Mouse (Mus musculus) forebrain, embryonic 14.5 days (tissue): ENCODE measurements around the gene Gm49393. TPM values are rescaled to one million over a fixed set of nuclear protein-coding genes. Genes with fewer than 3 reads are reported as not detected.

ENCODE experiments used
- ATAC-seq: fragments of 200-750 bp; cut with Nextera tagmentation; 2 replicates; pipeline ENCODE4 v1.8.0; 2017; ENCODE audit warnings: mild to moderate bottlenecking, moderate library complexity
- DNase-seq: peaks from one replicate; pipeline ENCODE4 v3.0.0-alpha.2; 2015; ENCODE audit warnings: low spot score
- H3K27ac ChIP-seq: fragments of 300-500 bp; sonication (generic); 2 replicates; pipeline ENCODE4 v1.5.1; 2014; ENCODE audit warnings: low read depth, mild to moderate bottlenecking, control low read depth, low read length, moderate library complexity
- H3K27me3 ChIP-seq: fragments of 300-500 bp; sonication (generic); replicated peaks from 2 replicates; pipeline ENCODE4 v1.6.1; 2014; ENCODE audit warnings: low read length, control low read depth, mixed read lengths; ENCODE audit not compliant: control insufficient read depth, insufficient read depth
- H3K36me3 ChIP-seq: fragments of 300-500 bp; sonication (generic); 2 replicates; pipeline ENCODE4 v1.6.1; 2014; ENCODE audit warnings: low read length, control low read depth; ENCODE audit not compliant: control insufficient read depth, insufficient read depth
- H3K4me1 ChIP-seq: fragments of 300-500 bp; sonication (generic); 2 replicates; pipeline ENCODE4 v1.6.1; 2014; ENCODE audit warnings: antibody characterized with exemption, low read length, control low read depth; ENCODE audit not compliant: control insufficient read depth, insufficient read depth
- H3K4me2 ChIP-seq: fragments of 300-500 bp; sonication (generic); 2 replicates; pipeline ENCODE4 v1.6.1; 2014; ENCODE audit warnings: mild to moderate bottlenecking, control low read depth, low read length
- H3K4me3 ChIP-seq: fragments of 300-500 bp; sonication (generic); 2 replicates; pipeline ENCODE4 v1.5.1; 2014; ENCODE audit warnings: low read depth, low read length, control low read depth
- H3K9ac ChIP-seq: fragments of 300-500 bp; sonication (generic); 2 replicates; pipeline ENCODE4 v1.6.1; 2014; ENCODE audit warnings: mild to moderate bottlenecking, low read length, control low read depth, moderate library complexity
- H3K9me3 ChIP-seq: fragments of 300-500 bp; sonication (generic); replicated peaks from 2 replicates; pipeline ENCODE4 v1.6.1; 2016; ENCODE audit warnings: low read length, control low read depth, mixed read lengths; ENCODE audit not compliant: control insufficient read depth
- WGBS: fragments of 180-500 bp; shearing (Covaris S2); extraction: QIAGEN DNeasy Blood & Tissue Kit; methylation state at CpG from one replicate; pipeline ENCODE4 v1.1.7; 2014; 5-methylcytosine and 5-hydroxymethylcytosine counted together
- polyA plus RNA-seq: library from polyadenylated mRNA; unstranded; fragments of >200 nt; fragmentation: Nextera tagmentation; extraction: Ambion mirVana; gene quantifications from 2 replicates; pipeline ENCODE4 v1.2.1, GENCODE M21; 2014

The Gm49393 gene
- polyA plus RNA-seq, 1 experiment from 2014 or later = not detected

- no peak overlapping the region for H3K27ac ChIP-seq
- no peaks in the 10 kb centered on the region for H3K27me3 ChIP-seq
- no peaks in the 10 kb centered on the region for H3K9me3 ChIP-seq
- H3K4me1 ChIP-seq = no peaks in the 10 kb centered on the region
- no peak for ATAC-seq
- DNase-seq = no peak
- H3K4me2 ChIP-seq = no peak overlapping the region
- H3K4me3 ChIP-seq = no peak overlapping the region
- no peak overlapping the region for H3K9ac ChIP-seq
- no peaks in the 10 kb centered on the region for H3K36me3 ChIP-seq
Measured at GRCm38 (mm10) chr13:60895406-60896160, 39.8 kb downstream of the Gm49393 start.

DNA sequence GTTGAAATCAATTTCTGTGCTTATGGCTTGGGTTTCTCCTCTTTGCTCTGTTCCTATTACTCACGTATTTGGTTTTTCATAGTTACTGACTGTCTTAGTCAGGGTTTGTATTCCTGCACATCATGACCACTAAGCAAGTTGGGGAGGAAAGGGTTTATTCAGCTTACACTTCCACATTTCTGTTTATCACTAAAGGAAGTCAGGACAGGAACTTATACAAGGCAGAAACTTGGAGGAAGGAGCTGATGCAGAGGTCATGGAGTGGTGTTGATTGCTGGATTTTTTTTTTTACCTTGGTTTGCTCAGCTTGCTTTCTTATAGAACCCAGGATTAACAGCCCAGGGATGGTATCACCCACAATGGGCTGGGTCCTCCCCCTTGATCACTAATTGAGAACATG is 43.1 kb downstream of the Gm49393 start:
- Histone ChIP-seq H3K4me2 (no peak overlapping the region), H3K9ac (no peak overlapping the region), H3K27me3 (no peaks in the 10 kb centered on the region), H3K4me3 (no peak overlapping the region), H3K36me3 (no peaks in the 10 kb centered on the region), H3K27ac (no peak overlapping the region), H3K9me3 (no peaks in the 10 kb centered on the region), H3K4me1 (no peaks in the 10 kb centered on the region)
- no peak for DNase-seq
- no peak for ATAC-seq
- WGBS = 85% methylated on average over 1 of the region's 1 CpGs

DNA sequence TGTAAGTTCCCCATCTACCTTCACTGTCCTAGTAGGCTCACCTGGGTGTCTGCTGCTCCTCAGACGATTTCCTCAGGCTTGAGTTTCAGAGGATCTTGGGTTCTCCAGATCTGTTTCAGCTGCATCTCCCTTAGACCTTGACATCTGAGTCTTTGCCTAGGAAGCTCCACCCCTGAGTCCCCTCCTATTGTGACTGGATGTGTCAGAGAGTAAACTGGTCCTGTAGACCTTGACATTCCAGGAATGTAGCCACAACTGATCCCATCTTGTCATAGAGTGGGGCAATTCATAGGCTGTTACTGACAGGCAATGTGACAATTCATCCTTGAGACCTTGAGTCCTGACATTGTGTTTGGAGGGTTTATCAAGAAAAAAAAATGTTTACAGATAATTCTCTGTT is 71.1 kb downstream of the Gm49393 start, which contains the start of gene 4930486L24Rik:
4930486L24Rik (minus strand) TSS at position 195 of the 400 bp plus-strand sequence.
- no peaks in the 10 kb centered on the region for H3K27me3 ChIP-seq
- no peak within 1 kb of the TSS for H3K4me3 ChIP-seq
- 74% methylated on average over 1 of the region's 1 CpGs for WGBS
- H3K4me2 ChIP-seq = no peak within 1 kb of the TSS
- no peaks in the 10 kb centered on the region for H3K4me1 ChIP-seq
- H3K9ac ChIP-seq = no peak within 1 kb of the TSS
- no peak within 1 kb of the TSS for H3K27ac ChIP-seq
- no peaks in the 10 kb centered on the region for H3K9me3 ChIP-seq
- no peak for ATAC-seq
- DNase-seq = no peak
- H3K36me3 ChIP-seq = no peaks in the 10 kb centered on the region

GRCm38 (mm10) chr13:60848241-60849120 is 86.9 kb downstream of the Gm49393 start:
- no peaks in the 10 kb centered on the region for H3K9me3 ChIP-seq
- no peaks in the 10 kb centered on the region for H3K27me3 ChIP-seq
- no peak overlapping the region for H3K4me2 ChIP-seq
- H3K4me1 ChIP-seq = no peaks in the 10 kb centered on the region
- no peak for DNase-seq
- H3K9ac ChIP-seq = no peak overlapping the region
- H3K27ac ChIP-seq = no peak overlapping the region
- WGBS = 88% methylated on average over 4 of the region's 4 CpGs
- H3K4me3 ChIP-seq = no peak overlapping the region
- no peaks in the 10 kb centered on the region for H3K36me3 ChIP-seq
- ATAC-seq = no peak

GRCm38 (mm10) chr13:60843153-60843552 is 92.2 kb downstream of the Gm49393 start:
- WGBS = 89% methylated on average over 8 of the region's 8 CpGs
- Histone ChIP-seq H3K9me3 (no peaks in the 10 kb centered on the region), H3K4me2 (no peak overlapping the region), H3K9ac (no peak overlapping the region), H3K27ac (no peak overlapping the region), H3K27me3 (no peaks in the 10 kb centered on the region), H3K36me3 (no peaks in the 10 kb centered on the region), H3K4me3 (no peak overlapping the region), H3K4me1 (no peaks in the 10 kb centered on the region)
- no peak for DNase-seq
- no peak for ATAC-seq

DNA sequence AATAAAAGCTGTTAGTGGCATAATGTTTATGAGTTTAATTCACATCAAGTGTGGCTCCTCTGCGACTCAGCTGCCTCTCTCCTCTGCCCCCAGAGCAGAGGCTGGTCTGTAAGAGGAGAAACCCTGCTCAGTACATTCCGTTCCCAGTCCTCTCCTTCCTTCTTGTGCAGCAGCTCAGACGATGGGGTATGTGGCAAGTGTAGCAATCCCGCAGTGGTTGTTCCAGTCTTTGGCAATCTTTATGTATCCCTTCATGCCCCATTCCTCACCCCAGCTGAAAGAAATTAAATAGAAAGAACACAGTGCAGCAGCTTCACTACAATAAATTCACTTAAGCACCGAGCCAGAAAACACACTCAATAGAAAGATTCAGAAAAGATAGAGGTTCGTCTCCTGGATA is 92.7 kb downstream of the Gm49393 start:
- H3K27me3 ChIP-seq = no peaks in the 10 kb centered on the region
- no peak for DNase-seq
- no peaks in the 10 kb centered on the region for H3K36me3 ChIP-seq
- no peak overlapping the region for H3K27ac ChIP-seq
- no peaks in the 10 kb centered on the region for H3K9me3 ChIP-seq
- H3K4me2 ChIP-seq = no peak overlapping the region
- ATAC-seq = no peak
- no peak overlapping the region for H3K9ac ChIP-seq
- H3K4me3 ChIP-seq = no peak overlapping the region
- H3K4me1 ChIP-seq = no peaks in the 10 kb centered on the region
- WGBS = 87% methylated on average over 6 of the region's 6 CpGs

- DNase-seq (no peak), ATAC-seq (no peak)
- Histone ChIP-seq H3K4me3 (no peak overlapping the region), H3K4me2 (no peak overlapping the region), H3K27me3 (no peaks in the 10 kb centered on the region), H3K4me1 (no peaks in the 10 kb centered on the region), H3K36me3 (no peaks in the 10 kb centered on the region), H3K27ac (no peak overlapping the region), H3K9ac (no peak overlapping the region), H3K9me3 (no peaks in the 10 kb centered on the region)
- WGBS = 74% methylated on average over 2 of the region's 2 CpGs
Measured at GRCm38 (mm10) chr13:60839353-60839902, 96.0 kb downstream of the Gm49393 start.

GRCm38 (mm10) chr13:60826052-60826451 is 109.3 kb downstream of the Gm49393 start:
- DNase-seq (no peak), ATAC-seq (no peak)
- H3K9ac ChIP-seq = no peak overlapping the region
- no peak overlapping the region for H3K27ac ChIP-seq
- H3K9me3 ChIP-seq = no peaks in the 10 kb centered on the region
- 66% methylated on average over 3 of the region's 3 CpGs for WGBS
- no peaks in the 10 kb centered on the region for H3K27me3 ChIP-seq
- no peaks in the 10 kb centered on the region for H3K4me1 ChIP-seq
- no peak overlapping the region for H3K4me2 ChIP-seq
- no peaks in the 10 kb centered on the region for H3K36me3 ChIP-seq
- H3K4me3 ChIP-seq = no peak overlapping the region
